9 mouse cellular contexts compared by ENCODE assay signal in the genomic region with DNA sequence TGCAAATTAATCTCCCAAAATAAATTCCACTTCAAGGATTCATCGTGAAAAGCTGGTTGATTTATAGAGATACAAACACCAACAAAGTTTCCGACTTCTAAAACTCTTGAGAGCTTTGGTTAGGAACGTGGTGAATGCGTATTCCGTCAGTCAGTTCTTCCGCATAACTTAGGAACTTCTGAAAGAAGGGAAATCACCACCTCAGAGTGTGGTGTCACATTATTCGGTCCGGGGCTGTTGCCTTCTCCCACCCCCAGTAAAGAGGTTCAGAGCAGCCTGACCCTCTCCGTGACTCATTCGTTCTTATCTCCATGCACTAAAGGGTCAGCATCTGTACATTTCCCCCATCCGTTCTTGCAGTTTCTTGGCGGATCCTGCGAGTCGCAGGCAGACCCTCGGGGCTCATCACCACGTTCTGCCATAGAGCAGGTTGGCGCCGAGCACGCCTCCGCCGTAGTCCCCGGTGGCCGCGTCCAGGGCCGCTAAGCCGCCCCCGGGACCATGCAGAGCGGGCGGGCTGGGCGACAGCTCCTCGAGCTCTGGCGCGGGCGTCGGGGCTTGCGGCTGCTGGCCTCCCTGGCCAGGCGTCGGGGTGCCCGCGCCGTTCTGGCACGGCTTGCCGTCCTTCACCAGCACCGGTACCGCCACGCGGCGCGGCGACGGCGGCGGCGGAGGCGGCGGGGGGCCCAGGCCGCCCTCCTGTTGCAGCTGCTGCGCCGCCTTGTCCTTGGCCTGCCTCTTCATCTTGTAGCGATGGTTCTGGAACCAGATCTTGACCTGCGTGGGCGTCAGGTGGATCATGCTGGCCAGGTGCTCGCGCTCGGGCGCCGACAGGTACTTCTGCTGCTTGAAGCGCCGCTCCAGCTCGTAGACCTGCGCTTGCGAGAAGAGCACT. TPM values are rescaled to one million over a fixed set of nuclear protein-coding genes. Genes with fewer than 3 reads are reported as not detected.
DNase-seq lines count a peak whose midpoint lies in the region; TF ChIP-seq lines count a peak whose summit lies in the region.
"Had no signal": no experiment of that assay in that cellular context is flagged by ENCODE, and none has a peak within 500 bp of the region (broad histone marks: within the 10 kb centered on the region; RNA-seq: fewer than 3 reads in every experiment).

No protein-coding gene starts in this region.

- peak; percentile 18 to 31 for DNase-seq in layer of hippocampus, postnatal 10 days (ENCODE audit: low spot score in 2 of 2)
- no peak for DNase-seq in layer of hippocampus, adult 2 months (ENCODE audit: low spot score in 2 of 2)
- peak; percentile 65 for DNase-seq in brain, embryonic 14.5 days (ENCODE audit: low read depth)
- peak; percentile 76 for DNase-seq in heart, embryonic 10.5 days (ENCODE audit: low spot score)
- peak; percentile 23 for DNase-seq in kidney, adult 9 months
- peak; percentile 30 to 42 for DNase-seq in lung, postnatal 4 days
- DNase-seq in spleen, postnatal 10 days (ENCODE audit: low spot score in 2 of 2) = peak; percentile 20 to 28
- no peak for DNase-seq in c-Kit-positive CD71-positive TER-119-positive erythroid progenitor cells, embryonic 14.5 days (ENCODE audit: low spot score)

- H3K36me3 ChIP-seq in heart, embryonic 10.5 days = no peaks in the 10 kb centered on the region

- H3K27me3 ChIP-seq in heart, embryonic 10.5 days (ENCODE audit: insufficient read depth, poor library complexity, severe bottlenecking) = peaks cover 98% of the 10 kb centered on the region

- no peak overlapping the region for H3K4me3 ChIP-seq in layer of hippocampus, adult 2 months
- H3K4me3 ChIP-seq in heart, embryonic 10.5 days = peak overlapping the region; percentile 57

- no peaks in the 10 kb centered on the region for H3K9me3 ChIP-seq in heart, embryonic 10.5 days

- WGBS in heart, embryonic 10.5 days = 3% methylated on average over 72 of the region's 72 CpGs

- H3K4me1 ChIP-seq in heart, embryonic 10.5 days = peaks cover 17% of the 10 kb centered on the region

- H3K27ac ChIP-seq in layer of hippocampus, adult 2 months = no peak overlapping the region
- no peak overlapping the region for H3K27ac ChIP-seq in heart, embryonic 10.5 days

- no peak for TF ChIP-seq CTCF in layer of hippocampus, adult 2 months (conservative IDR thresholded peaks at IDR 0.05)
- TF ChIP-seq CTCF in brain, embryonic 14.5 days (IDR thresholded peaks at IDR 0.05; ENCODE audit: borderline replicate concordance, extremely low read depth, insufficient read depth, insufficient read length) = no peak

- TF ChIP-seq POLR2A in brain, embryonic 14.5 days (IDR thresholded peaks at IDR 0.05; ENCODE audit: borderline replicate concordance, extremely low read depth, insufficient read depth, insufficient read length, poor library complexity, severe bottlenecking) = no peak

RNA-seq across cellular contexts. Expression of a gene that starts 1.5 kb away (rescaled TPM):
- not detected for total RNA-seq in layer of hippocampus, postnatal 10 days (2021)
- not detected for total RNA-seq in layer of hippocampus, adult 2 months (2021)
- polyA plus RNA-seq in brain, embryonic 14.5 days (2012; rRNA removed) = 2.2 and 2.5 TPM in 2 replicates
- not detected in 2 replicates for polyA plus RNA-seq in heart, embryonic 10.5 days (2016; fragmentation: Nextera tagmentation; extraction: Ambion mirVana)
- total RNA-seq: gastrocnemius, postnatal 36 days had no signal

Comparison
In these comparisons a context has a peak if more than half of its experiments do, and no peak if none do; other contexts are left out.
1. DNase-seq: peak in layer of hippocampus, postnatal 10 days (2 of 2), brain, embryonic 14.5 days (single experiment), heart, embryonic 10.5 days (single experiment), kidney, adult 9 months (single experiment), lung, postnatal 4 days (2 of 2) and spleen, postnatal 10 days (2 of 2); none in layer of hippocampus, adult 2 months (0 of 2) and c-Kit-positive CD71-positive TER-119-positive erythroid progenitor cells, embryonic 14.5 days (single experiment).